Mouse (Mus musculus): ENCODE measurements at regions not wholly inside any gene's neighbourhood (a gene's known extent, or its start where the extent isn't known, plus 50 kb on each side); places are given as distances from the start of the nearest gene placed in this dataset.

DNA sequence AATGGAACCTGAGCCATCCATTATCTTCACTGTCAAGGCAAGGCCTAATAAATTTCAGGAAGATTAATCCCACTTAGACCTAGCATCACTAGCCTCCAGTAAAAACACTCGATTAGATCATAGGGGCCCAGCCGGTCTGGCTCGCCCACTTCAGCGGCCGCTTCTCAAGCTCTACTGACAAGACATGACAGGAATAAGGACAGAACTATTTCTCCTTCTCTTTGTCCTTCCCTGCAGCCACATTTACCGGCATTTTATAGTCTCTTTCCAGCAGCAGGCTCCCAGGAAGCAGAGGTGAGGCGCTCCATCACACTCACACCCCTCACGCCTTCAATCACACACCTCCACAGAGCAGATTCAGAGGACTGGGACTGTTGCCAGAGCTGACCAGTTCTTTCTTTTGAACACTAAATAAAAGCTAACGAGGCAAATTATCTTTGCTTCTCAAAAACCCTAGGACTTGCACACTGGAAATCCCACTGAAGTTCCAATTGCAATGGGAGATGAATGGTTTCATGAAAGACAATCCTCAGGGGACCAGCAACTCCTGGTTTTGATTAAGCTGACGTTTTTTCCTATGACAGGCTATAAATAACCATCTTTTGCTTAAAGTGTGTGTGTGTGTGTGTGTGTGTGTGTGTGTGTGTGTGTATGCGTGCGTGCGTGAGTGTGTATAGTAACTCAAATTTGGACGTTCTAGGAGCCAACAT is 184.6 kb downstream of the Sox4 start:
- no peak overlapping the region for H3K9ac ChIP-seq
- no peaks in the 10 kb centered on the region for H3K36me3 ChIP-seq
- H3K4me3 ChIP-seq, result no peak overlapping the region
- peaks cover 34% of the 10 kb centered on the region for H3K4me1 ChIP-seq (replicated peaks)
- 37% methylated on average over 14 of the region's 14 CpGs for WGBS
- no peaks in the 10 kb centered on the region for H3K9me3 ChIP-seq
- H3K27ac ChIP-seq (replicated peaks), result peak overlapping the region; percentile 60
- no peaks in the 10 kb centered on the region for H3K27me3 ChIP-seq
- H3K4me2 ChIP-seq, result no peak overlapping the region
- peak; percentile 27; the same call in 1 of the 2 replicates for ATAC-seq (ENCODE audit: low FRiP score, low read depth)

DNA sequence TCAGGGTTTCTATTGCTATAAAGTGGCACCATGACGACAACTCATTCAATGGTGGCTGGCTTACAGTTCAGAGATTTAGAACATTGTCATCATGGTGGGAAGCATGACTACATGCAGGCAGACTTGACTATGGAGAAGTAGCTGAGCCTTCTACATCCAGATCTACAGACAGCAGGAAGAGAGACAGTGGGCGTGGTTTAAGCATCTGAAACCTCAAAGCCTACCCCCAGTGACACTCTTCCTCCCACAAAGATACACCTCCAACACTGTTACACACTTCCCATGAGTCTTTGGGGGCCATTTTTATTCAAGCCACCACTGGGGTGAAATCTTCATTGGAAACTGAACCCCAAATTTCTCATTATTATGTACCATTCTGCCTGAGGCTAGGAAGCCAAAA is 191.0 kb downstream of the Sox4 start:
- no peak overlapping the region for H3K4me2 ChIP-seq
- H3K27ac ChIP-seq (replicated peaks), result no peak overlapping the region
- H3K4me3 ChIP-seq, result no peak overlapping the region
- H3K27me3 ChIP-seq, result no peaks in the 10 kb centered on the region
- ATAC-seq (ENCODE audit: low FRiP score, low read depth), result no peak
- no peak overlapping the region for H3K9ac ChIP-seq
- H3K36me3 ChIP-seq, result no peaks in the 10 kb centered on the region
- WGBS, result 95% methylated on average over 2 of the region's 2 CpGs
- H3K4me1 ChIP-seq (replicated peaks), result peaks cover 12% of the 10 kb centered on the region
- no peaks in the 10 kb centered on the region for H3K9me3 ChIP-seq

DNA sequence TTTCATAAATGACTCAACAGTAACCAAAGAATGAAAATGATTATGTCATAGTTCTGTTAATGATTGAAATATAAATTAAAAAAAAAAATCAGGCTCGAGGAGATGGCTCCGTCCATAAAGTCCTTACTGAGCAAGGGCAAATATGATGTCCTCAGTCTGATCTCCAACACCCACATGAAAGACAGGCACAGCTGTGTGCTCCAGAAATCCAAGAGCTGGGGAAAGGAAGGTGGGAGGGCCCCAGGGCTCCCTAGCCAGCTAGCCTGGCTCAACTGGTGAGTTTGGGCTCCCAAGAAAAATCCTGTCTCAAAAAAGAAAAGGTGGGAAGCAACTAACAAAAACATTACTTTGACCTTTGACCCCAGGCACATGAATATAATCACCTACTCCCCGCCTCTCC is 194.5 kb downstream of the Sox4 start:
- Histone ChIP-seq H3K9me3 (no peaks in the 10 kb centered on the region), H3K27ac (replicated peaks) (no peak overlapping the region; the same call in 1 of the 2 replicates), H3K4me1 (replicated peaks) (peaks cover 21% of the 10 kb centered on the region), H3K4me3 (no peak overlapping the region), H3K36me3 (no peaks in the 10 kb centered on the region), H3K27me3 (no peaks in the 10 kb centered on the region), H3K4me2 (no peak overlapping the region), H3K9ac (no peak overlapping the region)
- 54% methylated on average over 3 of the region's 3 CpGs for WGBS
- no peak for ATAC-seq (ENCODE audit: low FRiP score, low read depth)

DNA sequence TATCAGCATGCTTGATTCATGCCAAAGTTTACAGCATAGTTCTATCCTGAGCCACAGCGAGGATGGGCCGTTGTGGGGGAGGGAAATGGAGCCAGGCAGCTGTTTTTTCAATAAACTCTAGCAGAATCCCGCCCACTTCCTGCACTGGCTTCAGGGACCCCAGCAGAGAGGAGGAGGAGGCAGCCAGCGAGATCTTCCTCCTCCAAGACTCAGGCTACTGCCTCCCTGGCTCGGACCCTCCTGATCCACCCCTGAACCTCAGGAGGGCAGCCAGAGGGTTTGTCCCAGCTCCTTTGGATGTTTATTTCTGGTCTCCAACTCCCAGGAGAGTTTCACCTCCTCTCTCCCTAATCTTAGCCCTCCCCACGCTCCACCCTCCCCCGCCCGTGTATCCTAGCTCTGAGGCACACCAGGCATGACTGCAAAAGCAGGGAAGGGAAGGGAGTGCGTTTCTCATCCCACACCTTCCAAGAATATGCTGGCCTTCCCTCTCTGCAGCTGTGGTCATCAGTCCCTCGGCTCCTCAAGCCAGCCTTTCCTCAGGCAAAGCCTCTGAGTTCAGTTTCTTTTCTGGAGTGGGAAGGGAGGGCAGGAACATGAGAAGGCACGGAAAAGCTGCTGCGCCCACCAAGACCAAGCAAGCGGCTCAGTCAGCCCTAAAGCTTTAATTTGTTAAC is 195.5 kb downstream of the Sox4 start:
- H3K36me3 ChIP-seq, result no peaks in the 10 kb centered on the region
- H3K27ac ChIP-seq (replicated peaks), result peak overlapping the region; percentile 61
- peak; percentile 81 for ATAC-seq (ENCODE audit: low FRiP score, low read depth)
- H3K4me2 ChIP-seq, result peak overlapping the region; percentile 52
- peaks cover 21% of the 10 kb centered on the region for H3K4me1 ChIP-seq (replicated peaks)
- 0 out of 2 replicates have a peak overlapping the region, but pooled peaks have one; percentile 1 for H3K9ac ChIP-seq
- H3K9me3 ChIP-seq, result no peaks in the 10 kb centered on the region
- peak overlapping the region; percentile 23 for H3K4me3 ChIP-seq
- no peaks in the 10 kb centered on the region for H3K27me3 ChIP-seq
- WGBS, result 4% methylated on average over 13 of the region's 13 CpGs

DNA sequence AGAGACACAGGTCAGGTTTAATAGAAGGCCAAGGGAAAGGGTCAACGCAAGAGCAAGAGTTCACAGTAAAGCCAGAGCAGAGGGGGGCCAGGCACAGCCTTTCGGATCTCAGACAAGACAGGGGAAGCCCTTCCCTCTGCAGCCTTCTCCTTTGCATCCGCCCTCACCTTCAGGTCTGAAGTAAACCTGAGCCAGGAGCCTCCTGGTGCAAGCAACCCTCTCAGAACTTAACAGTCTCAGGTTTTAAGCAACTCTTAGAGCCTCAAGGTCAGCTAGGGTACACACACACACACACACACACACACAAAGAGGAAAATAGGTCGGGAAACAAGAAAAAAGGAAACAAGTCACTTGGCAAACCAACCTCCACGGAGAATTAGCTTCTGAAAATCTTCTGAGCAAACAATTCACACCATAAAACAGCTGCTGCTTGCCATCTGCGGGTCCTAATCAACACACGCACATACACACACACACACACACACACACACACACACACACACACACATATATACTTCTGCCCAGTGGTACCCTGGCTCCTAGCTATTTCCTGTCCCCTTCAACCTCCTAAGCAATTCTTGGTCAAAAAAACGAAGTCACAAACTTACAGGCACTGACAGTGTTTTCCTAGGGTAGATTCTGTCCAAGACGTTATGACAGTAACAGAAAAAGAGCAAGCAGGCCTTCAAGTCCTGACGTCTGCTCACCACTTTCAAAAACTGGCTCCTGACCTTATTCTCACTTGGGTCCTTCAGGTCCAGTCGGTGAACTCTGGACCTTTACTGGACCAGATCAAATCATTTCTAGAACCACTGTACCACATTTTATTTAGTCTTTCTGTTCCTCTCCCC is 196.4 kb downstream of the Sox4 start:
- Histone ChIP-seq H3K4me2 (peak overlapping the region; percentile 52), H3K27me3 (no peaks in the 10 kb centered on the region), H3K27ac (replicated peaks) (peak overlapping the region; percentile 61), H3K36me3 (no peaks in the 10 kb centered on the region), H3K9ac (no peak overlapping the region), H3K4me1 (replicated peaks) (peaks cover 21% of the 10 kb centered on the region), H3K9me3 (no peaks in the 10 kb centered on the region), H3K4me3 (no peak overlapping the region)
- 27% methylated on average over 11 of the region's 11 CpGs for WGBS
- no peak for ATAC-seq (ENCODE audit: low FRiP score, low read depth)

DNA sequence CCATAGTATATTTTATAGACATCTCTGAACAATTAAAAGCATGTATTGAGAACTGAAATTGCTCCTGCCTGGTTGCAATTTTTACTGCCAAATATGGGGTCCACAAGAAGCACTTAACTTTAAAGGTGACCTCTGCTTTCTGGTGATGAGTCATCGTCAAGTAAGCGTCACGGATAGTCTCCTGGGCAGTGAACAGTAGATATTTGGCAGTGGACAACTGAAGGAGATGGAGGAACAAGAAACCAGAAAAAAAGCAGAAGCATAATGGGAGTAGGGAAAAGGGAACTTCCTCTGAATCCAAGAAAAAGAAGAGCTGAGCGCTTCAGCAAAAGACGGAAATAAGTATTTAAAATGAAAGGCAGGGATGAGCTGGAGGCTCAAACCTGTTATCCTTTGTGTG is 199.3 kb downstream of the Sox4 start:
- Histone ChIP-seq H3K9me3 (no peaks in the 10 kb centered on the region), H3K4me1 (replicated peaks) (peaks cover 21% of the 10 kb centered on the region), H3K4me2 (no peak overlapping the region), H3K9ac (no peak overlapping the region), H3K36me3 (no peaks in the 10 kb centered on the region), H3K4me3 (no peak overlapping the region), H3K27me3 (no peaks in the 10 kb centered on the region), H3K27ac (replicated peaks) (no peak overlapping the region)
- ATAC-seq (ENCODE audit: low FRiP score, low read depth), result no peak
- WGBS, result 81% methylated on average over 5 of the region's 5 CpGs

DNA sequence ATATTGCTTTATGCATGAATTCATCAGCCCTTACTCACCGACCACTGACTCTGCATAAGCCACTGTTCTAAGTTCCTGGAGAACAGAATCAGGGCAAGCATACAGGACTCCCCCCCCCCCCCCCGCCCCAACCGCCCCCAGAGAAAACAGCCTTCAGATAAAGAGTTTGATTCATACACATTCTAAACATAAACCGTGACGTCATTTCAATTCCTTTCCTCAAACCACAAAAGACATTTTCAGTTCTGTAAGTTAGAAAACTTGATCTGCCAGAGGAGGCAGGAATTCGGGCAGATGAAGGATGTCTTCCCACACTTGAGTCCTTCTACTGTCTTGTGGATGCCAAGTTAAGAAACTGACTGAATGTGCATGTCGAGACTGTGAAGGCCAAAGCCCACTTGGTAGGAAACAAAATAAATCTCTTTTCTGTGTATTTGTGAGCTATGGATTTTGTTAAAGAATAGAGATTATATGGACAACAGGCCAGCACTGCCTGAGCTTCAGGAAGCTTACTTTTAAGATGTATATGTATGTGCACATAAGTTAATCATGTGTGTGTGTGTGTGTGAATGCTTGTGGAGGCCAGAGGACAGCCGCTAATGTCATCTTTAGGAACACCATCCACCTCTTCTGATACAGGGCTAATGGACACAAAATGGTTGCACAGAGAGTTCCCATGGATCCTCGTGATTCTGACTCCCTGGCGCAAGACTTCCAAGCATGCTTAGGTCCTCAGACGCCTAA is 202.4 kb downstream of the Sox4 start:
- no peaks in the 10 kb centered on the region for H3K9me3 ChIP-seq
- H3K9ac ChIP-seq, result no peak overlapping the region
- no peak for ATAC-seq (ENCODE audit: low FRiP score, low read depth)
- 90% methylated on average over 11 of the region's 11 CpGs for WGBS
- no peaks in the 10 kb centered on the region for H3K36me3 ChIP-seq
- H3K27me3 ChIP-seq, result no peaks in the 10 kb centered on the region
- H3K27ac ChIP-seq (replicated peaks), result no peak overlapping the region
- no peak overlapping the region for H3K4me3 ChIP-seq
- H3K4me1 ChIP-seq (replicated peaks), result no peaks in the 10 kb centered on the region
- no peak overlapping the region for H3K4me2 ChIP-seq

DNA sequence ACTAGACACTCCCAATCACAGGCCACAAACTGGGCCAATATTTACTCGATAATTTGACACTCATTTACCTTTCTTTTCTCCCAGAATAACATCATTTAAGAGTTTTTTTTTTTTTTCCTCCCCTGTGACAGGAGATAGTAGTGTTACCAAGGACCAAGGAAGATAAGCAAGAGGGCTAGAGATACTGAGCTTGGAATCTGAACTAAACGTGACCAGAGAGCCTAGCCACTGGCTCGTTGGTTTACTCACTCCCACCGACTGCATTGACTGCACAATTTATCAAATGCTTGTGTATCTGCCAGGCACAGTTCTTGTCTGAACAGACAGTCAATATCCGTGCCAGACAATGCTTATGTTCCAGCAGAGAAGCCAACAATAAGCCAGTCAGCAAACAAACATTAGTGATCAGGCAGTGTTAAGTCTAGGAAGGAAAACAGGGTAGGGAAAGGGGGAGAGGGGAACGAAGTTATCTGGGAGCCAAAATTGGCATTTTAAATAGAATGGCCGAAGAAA is 213.3 kb downstream of the Sox4 start:
- Histone ChIP-seq H3K9me3 (no peaks in the 10 kb centered on the region), H3K9ac (no peak overlapping the region), H3K36me3 (no peaks in the 10 kb centered on the region), H3K4me1 (replicated peaks) (0 out of 2 replicates have a peak, but pooled peaks cover 5% of the 10 kb centered on the region), H3K4me2 (no peak overlapping the region), H3K27me3 (no peaks in the 10 kb centered on the region), H3K4me3 (no peak overlapping the region), H3K27ac (replicated peaks) (no peak overlapping the region)
- ATAC-seq (ENCODE audit: low FRiP score, low read depth), result 0 out of 2 replicates have a peak, but pooled peaks have one; percentile 38
- whole genome bisulfite sequencing, result 38% methylated on average over 7 of the region's 7 CpGs

DNA sequence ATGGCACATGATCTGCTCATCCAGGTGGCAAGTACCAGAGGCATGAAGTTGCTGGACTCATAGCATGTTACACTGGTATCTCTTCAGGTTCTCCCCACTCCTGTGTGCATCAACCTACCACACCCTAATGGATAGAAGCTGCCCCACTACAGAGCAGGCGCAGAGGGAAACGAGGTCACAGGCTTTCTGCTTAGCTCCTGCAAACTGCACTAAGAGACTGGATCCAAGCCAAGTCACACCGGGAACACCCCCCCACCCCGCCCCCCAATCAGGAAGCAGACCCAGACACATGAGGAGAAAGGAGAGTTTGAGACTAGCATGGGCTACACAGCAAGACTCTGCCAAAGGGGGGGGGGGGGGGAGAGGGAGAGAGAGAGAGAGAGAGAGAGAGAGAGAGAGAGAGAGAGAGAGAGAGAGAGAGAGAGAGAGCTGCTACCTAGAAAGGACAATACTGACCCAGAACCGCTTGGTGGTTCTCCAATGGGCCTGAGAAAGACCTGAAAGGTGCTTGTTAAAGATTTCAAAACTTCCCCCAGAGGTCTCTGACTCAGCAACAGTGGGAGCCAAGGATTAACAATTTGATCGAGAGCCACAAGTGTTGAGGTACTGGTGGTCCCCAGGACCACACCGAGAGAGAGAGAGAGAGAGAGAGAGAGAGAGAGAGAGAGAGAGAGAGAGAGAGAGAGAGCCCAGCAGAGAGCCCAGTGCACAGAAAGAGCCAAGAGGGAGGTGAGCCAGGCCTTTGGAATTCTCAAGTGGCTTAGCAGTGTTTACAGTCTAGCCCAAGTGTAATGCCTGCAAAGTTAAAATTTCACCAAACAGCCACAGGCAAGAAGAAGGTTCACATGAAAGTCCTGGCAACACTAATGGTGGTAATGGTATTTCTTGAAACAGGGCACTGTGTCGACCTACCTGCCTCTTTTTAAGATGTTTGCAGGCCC is 215.1 kb downstream of the Sox4 start:
- H3K27ac ChIP-seq (replicated peaks), result no peak overlapping the region
- H3K4me2 ChIP-seq, result no peak overlapping the region
- H3K9ac ChIP-seq, result no peak overlapping the region
- H3K4me1 ChIP-seq (replicated peaks), result 0 out of 2 replicates have a peak, but pooled peaks cover 5% of the 10 kb centered on the region
- no peaks in the 10 kb centered on the region for H3K9me3 ChIP-seq
- no peaks in the 10 kb centered on the region for H3K27me3 ChIP-seq
- H3K36me3 ChIP-seq, result no peaks in the 10 kb centered on the region
- H3K4me3 ChIP-seq, result no peak overlapping the region
- 55% methylated on average over 8 of the region's 8 CpGs for WGBS
- no peak for ATAC-seq (ENCODE audit: low FRiP score, low read depth)

DNA sequence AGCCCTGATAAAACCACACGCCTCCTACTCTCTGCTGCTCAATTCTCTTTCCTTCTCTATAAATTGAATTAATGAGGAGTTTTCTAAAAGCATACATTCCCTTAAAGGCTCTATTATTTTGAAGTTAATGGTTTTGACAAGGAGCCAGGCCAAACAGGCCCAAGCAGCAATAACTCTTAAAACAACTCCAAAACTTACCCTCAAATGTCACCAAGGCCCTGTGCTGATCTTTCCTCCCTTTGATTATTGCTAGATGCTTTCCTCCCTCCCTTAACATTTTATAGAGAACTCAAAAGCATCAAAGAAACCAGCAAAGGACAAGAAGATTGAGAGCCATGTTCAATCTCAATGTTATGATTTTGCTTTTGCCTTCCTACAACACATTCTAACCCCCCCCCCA is 221.0 kb downstream of the Sox4 start:
- H3K36me3 ChIP-seq, result no peaks in the 10 kb centered on the region
- no peak overlapping the region for H3K4me2 ChIP-seq
- H3K9me3 ChIP-seq, result no peaks in the 10 kb centered on the region
- no peak overlapping the region for H3K4me3 ChIP-seq
- ATAC-seq (ENCODE audit: low FRiP score, low read depth), result no peak
- no peaks in the 10 kb centered on the region for H3K27me3 ChIP-seq
- no peaks in the 10 kb centered on the region for H3K4me1 ChIP-seq (replicated peaks)
- H3K27ac ChIP-seq (replicated peaks), result no peak overlapping the region
- WGBS, result 74% methylated on average over 1 of the region's 1 CpGs
- no peak overlapping the region for H3K9ac ChIP-seq

DNA sequence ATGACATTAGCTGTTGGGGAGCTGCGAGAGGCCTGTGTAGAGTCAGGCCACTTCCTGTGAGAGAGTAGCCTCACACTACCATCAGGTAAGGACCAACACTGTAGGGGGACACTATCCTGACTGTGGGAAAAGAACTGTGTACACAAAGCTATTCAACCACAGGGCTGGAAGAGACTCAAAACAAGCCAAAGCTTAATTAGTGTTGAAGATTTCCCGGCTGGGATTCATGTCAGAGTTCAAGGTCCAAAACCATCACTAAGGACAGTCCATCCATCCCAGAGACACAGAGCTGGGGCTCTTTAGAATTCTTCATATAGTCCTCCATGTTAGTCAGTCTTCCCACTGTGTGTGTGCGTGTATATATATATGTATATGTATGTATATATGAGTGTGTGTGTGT is 221.5 kb downstream of the Sox4 start:
- no peak overlapping the region for H3K9ac ChIP-seq
- no peak overlapping the region for H3K27ac ChIP-seq (replicated peaks)
- H3K4me2 ChIP-seq, result no peak overlapping the region
- H3K9me3 ChIP-seq, result no peaks in the 10 kb centered on the region
- H3K27me3 ChIP-seq, result no peaks in the 10 kb centered on the region
- no peaks in the 10 kb centered on the region for H3K36me3 ChIP-seq
- H3K4me3 ChIP-seq, result no peak overlapping the region
- WGBS, result 77% methylated on average over 3 of the region's 3 CpGs
- no peaks in the 10 kb centered on the region for H3K4me1 ChIP-seq (replicated peaks)
- no peak for ATAC-seq (ENCODE audit: low FRiP score, low read depth)

Data from hindbrain, embryonic 15.5 days (tissue).